ENCODE assay signal across 10 mouse cellular contexts in genomic region chr19:41663506-41664242, GRCm38 (mm10).
DNase-seq lines count a peak whose midpoint lies in the region; ATAC-seq lines count a peak whose summit lies in the region.
"Had no signal": no experiment of that assay in that cellular context is flagged by ENCODE, and none has a peak within 500 bp of the region (broad histone marks: within the 10 kb centered on the region; RNA-seq: fewer than 3 reads in every experiment).

No protein-coding gene starts in this region.

- no peak overlapping the region for H3K4me2 ChIP-seq in hindbrain, embryonic 14.5 days (replicated peaks)

- peak; percentile 15 for ATAC-seq in hindbrain, embryonic 14.5 days (ENCODE audit: low FRiP score)
- ATAC-seq in erythroblast, adult 5-6 weeks (replicated peaks; ENCODE audit: low FRiP score, poor library complexity, severe bottlenecking), result no peak

- 7% methylated on average over 13 of the region's 13 CpGs for WGBS in hindbrain, embryonic 14.5 days

- peaks cover 5% of the 10 kb centered on the region for H3K27me3 ChIP-seq in hindbrain, embryonic 14.5 days (ENCODE audit: control insufficient read depth, insufficient read depth, low read length)

- peaks cover 42% of the 10 kb centered on the region for H3K4me1 ChIP-seq in hindbrain, embryonic 14.5 days (replicated peaks; ENCODE audit: control insufficient read depth, insufficient read depth, low read length)

- H3K9ac ChIP-seq in hindbrain, embryonic 14.5 days, result no peak overlapping the region

- DNase-seq in left cerebral cortex, postnatal 4 days, result peak; percentile 47
- no peak for DNase-seq in left cerebral cortex, adult 18-20 months (ENCODE audit: low spot score in 2 of 2)
- peak; percentile 76 for DNase-seq in adrenal gland, postnatal 10 days
- DNase-seq in hindbrain, embryonic 14.5 days (ENCODE audit: low spot score), result no peak
- peak; percentile 27 for DNase-seq in ovary, postnatal 14 days (ENCODE audit: low spot score)
- no peak for DNase-seq in thymus, postnatal 25 days
- no peak for DNase-seq in Muller cell, postnatal 12 days (ENCODE audit: inconsistent ontology term)
- DNase-seq: kidney, postnatal 25 days; right cerebral cortex, adult 18-20 months had no signal

- H3K36me3 ChIP-seq in hindbrain, embryonic 14.5 days (replicated peaks; ENCODE audit: control insufficient read depth, insufficient read depth), result no peaks in the 10 kb centered on the region

- H3K9me3 ChIP-seq in hindbrain, embryonic 14.5 days (ENCODE audit: control insufficient read depth, low read length), result no peaks in the 10 kb centered on the region

- H3K4me3 ChIP-seq in hindbrain, embryonic 14.5 days (replicated peaks; ENCODE audit: low read length), result no peak overlapping the region

- intact Hi-C loops in left cerebral cortex, postnatal 4 days (cut with DNase I), result no loop called here

- peak overlapping the region; percentile 64 for H3K27ac ChIP-seq in hindbrain, embryonic 14.5 days

Comparison
In these comparisons a context has a peak if more than half of its experiments do, and no peak if none do; other contexts are left out.
1. DNase-seq: peak in left cerebral cortex, postnatal 4 days (single experiment), adrenal gland, postnatal 10 days (single experiment) and ovary, postnatal 14 days (single experiment); none in left cerebral cortex, adult 18-20 months (0 of 2), hindbrain, embryonic 14.5 days (single experiment), thymus, postnatal 25 days (single experiment) and Muller cell, postnatal 12 days (single experiment).